Mouse (Mus musculus) C2C12 (cell line): ENCODE measurements around the gene Ccdc57.
A peak's percentile ranks its signal among the peaks of the same experiment; 100 is the strongest.

Experiments used
- CTCF ChIP-seq: IDR thresholded peaks from one replicate; pipeline ENCODE4 v1.5.1; 2011; ENCODE audit not compliant: control insufficient read depth, insufficient read depth, insufficient read length
- MAX ChIP-seq: IDR thresholded peaks from one replicate; pipeline ENCODE4 v1.6.1; 2011; ENCODE audit warnings: mild to moderate bottlenecking, control low read depth
- MYOG ChIP-seq: IDR thresholded peaks from one replicate; pipeline ENCODE4 v1.6.1; 2011; ENCODE audit not compliant: control insufficient read depth, insufficient read length; ENCODE audit errors: extremely low read depth

- TF ChIP-seq MAX (peak; percentile 83), CTCF (no peak), MYOG (no peak)
Measured at GRCm38 (mm10) chr11:120795756-120796613, 136.7 kb downstream of the Ccdc57 start, which contains the start of gene Dus1l.
